Comparison of ENCODE assay signal across 14 mouse cellular contexts in genomic region chr1:128821991-128822390, GRCm38 (mm10).
"Had no signal": no experiment of that assay in that cellular context is flagged by ENCODE, and none has a peak within 500 bp of the region (broad histone marks: within the 10 kb centered on the region; RNA-seq: fewer than 3 reads in every experiment).

No protein-coding gene starts in this region.

- H3K27me3 ChIP-seq: intestine, embryonic 15.5 days; limb, embryonic 13.5 days had no signal

- H3K36me3 ChIP-seq: intestine, embryonic 15.5 days; limb, embryonic 13.5 days had no signal

- ATAC-seq: intestine, embryonic 15.5 days had no signal

- H3K4me3 ChIP-seq: intestine, embryonic 15.5 days; limb, embryonic 13.5 days; myocyte had no signal

- H3K9me3 ChIP-seq: intestine, embryonic 15.5 days had no signal

- H3K4me2 ChIP-seq: intestine, embryonic 15.5 days; limb, embryonic 13.5 days had no signal

- H3K27ac ChIP-seq: intestine, embryonic 15.5 days; limb, embryonic 13.5 days; liver, embryonic 14.5 days had no signal

- DNase-seq: kidney, adult 2 months; kidney, postnatal 25 days; left cerebral cortex, postnatal 4 days; lung, adult 2 months; midbrain, embryonic 14.5 days; retina, postnatal 1 day; right cerebral cortex, postnatal 4 days; spleen, adult 18-20 months; thymus, adult 18-20 months; thymus, postnatal 14 days had no signal

- H3K4me1 ChIP-seq: intestine, embryonic 15.5 days; limb, embryonic 13.5 days had no signal

- H3K9ac ChIP-seq: intestine, embryonic 15.5 days; limb, embryonic 13.5 days; liver, embryonic 14.5 days had no signal
